Mouse (Mus musculus): ENCODE measurements at regions not wholly inside any gene's neighbourhood (a gene's known extent, or its start where the extent isn't known, plus 50 kb on each side); places are given as distances from the start of the nearest gene placed in this dataset.
A peak's percentile ranks its signal among the peaks of the same experiment; 100 is the strongest.

DNA sequence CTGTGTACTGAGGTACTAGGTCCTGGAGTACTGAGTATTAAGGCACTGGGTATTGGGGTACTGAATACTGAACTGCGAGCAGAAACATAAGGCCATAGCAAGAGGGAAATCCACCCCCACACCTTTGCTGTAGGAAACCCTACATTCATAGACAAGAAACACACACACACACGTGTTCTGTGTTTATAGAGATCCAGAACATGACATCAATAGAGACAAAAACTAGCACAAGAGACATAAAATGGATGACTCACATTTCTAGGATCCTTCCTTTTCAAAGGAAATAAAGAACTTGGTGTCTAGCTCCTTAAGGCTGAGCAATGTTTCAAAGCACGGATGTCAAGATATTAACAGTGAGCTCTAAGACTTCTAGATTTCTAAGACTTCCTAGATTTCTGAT is 49.9 kb upstream of the Nepro start:
- Histone ChIP-seq H3K27me3 (no peaks in the 10 kb centered on the region), H3K27ac (no peak overlapping the region), H3K9ac (no peak overlapping the region), H3K36me3 (no peaks in the 10 kb centered on the region), H3K4me3 (no peak overlapping the region), H3K9me3 (no peaks in the 10 kb centered on the region), H3K4me1 (peaks cover 51% of the 10 kb centered on the region), H3K4me2 (no peak overlapping the region)
- WGBS: 95% methylated on average over 3 of the region's 3 CpGs
- ATAC-seq (ENCODE audit: insufficient number of reproducible peaks, low FRiP score, low TSS enrichment, low read depth): no peak

DNA sequence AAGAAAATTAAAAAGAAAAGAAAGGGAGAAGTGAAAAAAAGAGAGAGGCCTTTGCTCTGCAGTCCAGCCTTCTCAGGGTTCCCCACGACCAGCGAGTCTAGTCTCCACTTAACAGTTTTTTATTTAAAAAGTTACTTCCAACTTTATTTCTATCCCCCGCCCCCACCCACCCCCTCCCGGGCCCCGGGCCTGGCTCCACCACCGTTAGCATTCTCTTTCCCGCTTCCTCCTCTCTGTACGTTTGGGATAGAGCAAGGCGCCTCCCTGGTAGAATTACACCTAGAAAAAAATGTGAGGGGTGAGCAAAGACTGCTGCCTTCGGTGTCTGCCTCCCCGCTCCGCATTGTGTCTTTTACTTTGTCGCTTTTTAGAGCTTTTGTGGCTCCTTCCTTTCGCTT is 51.7 kb upstream of the Nepro start:
- 0 out of 2 replicates have a peak, but pooled peaks have one; percentile 46 for ATAC-seq (ENCODE audit: insufficient number of reproducible peaks, low FRiP score, low TSS enrichment, low read depth)

DNA sequence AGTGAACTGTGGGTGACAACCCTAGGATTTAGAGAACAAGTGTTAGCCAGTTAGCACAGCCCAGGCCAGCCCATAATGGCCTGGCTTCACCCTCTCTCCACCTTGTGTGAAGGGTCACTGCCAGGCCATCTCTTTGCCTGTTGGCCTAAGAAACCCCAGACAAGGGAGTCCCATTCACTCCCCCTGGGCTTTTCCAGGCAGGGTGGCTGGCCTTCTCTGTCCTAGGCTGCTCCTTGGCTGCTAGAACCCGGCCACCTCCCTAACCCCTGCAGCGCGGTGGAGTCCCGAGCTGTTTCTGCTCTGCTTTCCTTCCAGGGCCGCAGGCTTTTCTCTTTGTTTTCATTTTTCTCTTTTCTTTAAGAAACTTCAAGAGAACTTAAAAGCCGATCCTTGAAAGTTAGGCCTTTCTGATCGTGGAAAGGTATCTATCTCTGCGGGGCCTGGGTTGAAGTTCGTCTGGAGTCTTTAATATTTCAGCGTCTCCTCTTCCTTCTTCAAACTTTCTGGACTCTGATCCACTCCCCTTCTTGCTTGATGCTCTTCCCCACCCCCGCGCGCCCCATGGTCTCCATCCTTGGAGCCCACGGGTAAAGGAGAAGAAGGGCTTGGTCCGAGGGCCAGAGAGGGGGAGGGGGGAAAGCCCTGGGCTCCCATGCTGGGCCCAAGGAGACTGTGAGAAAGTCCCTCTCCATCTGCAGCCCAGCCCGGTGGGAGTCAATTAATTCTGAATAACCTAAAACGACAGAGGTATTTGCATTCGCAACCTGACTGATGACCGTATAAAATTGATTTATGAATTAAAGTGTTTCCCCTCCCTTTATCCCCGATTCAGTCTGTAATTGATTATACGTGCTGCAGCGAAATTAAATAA is 52.3 kb upstream of the Nepro start:
- H3K4me3 ChIP-seq: no peak overlapping the region
- H3K27ac ChIP-seq: peak overlapping the region; percentile 86
- H3K4me1 ChIP-seq: peaks cover 57% of the 10 kb centered on the region
- H3K4me2 ChIP-seq: no peak overlapping the region
- H3K9me3 ChIP-seq: no peaks in the 10 kb centered on the region
- H3K9ac ChIP-seq: no peak overlapping the region
- H3K36me3 ChIP-seq: no peaks in the 10 kb centered on the region
- 20% methylated on average over 22 of the region's 22 CpGs for WGBS
- no peak for ATAC-seq (ENCODE audit: insufficient number of reproducible peaks, low FRiP score, low TSS enrichment, low read depth)
- H3K27me3 ChIP-seq: no peaks in the 10 kb centered on the region

More for the DNA sequence above, 51.7 kb upstream of the Nepro start:
- Histone ChIP-seq H3K9me3 (no peaks in the 10 kb centered on the region), H3K9ac (no peak overlapping the region), H3K36me3 (no peaks in the 10 kb centered on the region), H3K27me3 (no peaks in the 10 kb centered on the region), H3K27ac (peak overlapping the region; percentile 86), H3K4me1 (peaks cover 52% of the 10 kb centered on the region), H3K4me3 (no peak overlapping the region), H3K4me2 (no peak overlapping the region)
- 6% methylated on average over 14 of the region's 14 CpGs for WGBS

DNA sequence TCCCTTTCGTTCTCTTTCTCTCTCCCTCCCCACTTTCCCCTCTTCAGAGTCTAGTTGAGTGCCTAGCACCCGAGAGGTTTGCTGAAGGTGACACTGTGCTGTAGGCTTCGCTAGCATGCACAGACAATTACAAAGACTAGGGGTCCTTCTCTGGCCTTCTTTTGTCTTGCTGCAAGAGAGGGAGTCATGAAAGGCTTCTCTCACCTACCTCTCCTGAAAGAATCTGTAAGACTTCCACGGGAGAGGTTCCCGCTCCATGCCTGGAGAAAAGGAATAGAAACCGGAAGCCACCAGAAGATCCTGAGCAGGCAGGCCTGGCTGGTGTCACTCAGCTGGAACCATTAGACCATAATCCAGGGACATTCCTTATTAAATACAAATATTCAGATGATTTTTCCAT is 56.0 kb upstream of the Nepro start:
- Histone ChIP-seq H3K27ac (peak overlapping the region; percentile 88), H3K4me2 (no peak overlapping the region), H3K9ac (no peak overlapping the region), H3K36me3 (no peaks in the 10 kb centered on the region), H3K27me3 (no peaks in the 10 kb centered on the region), H3K9me3 (no peaks in the 10 kb centered on the region), H3K4me3 (no peak overlapping the region), H3K4me1 (peaks cover 69% of the 10 kb centered on the region)
- WGBS: 88% methylated on average over 6 of the region's 6 CpGs
- ATAC-seq (ENCODE audit: insufficient number of reproducible peaks, low FRiP score, low TSS enrichment, low read depth): no peak

DNA sequence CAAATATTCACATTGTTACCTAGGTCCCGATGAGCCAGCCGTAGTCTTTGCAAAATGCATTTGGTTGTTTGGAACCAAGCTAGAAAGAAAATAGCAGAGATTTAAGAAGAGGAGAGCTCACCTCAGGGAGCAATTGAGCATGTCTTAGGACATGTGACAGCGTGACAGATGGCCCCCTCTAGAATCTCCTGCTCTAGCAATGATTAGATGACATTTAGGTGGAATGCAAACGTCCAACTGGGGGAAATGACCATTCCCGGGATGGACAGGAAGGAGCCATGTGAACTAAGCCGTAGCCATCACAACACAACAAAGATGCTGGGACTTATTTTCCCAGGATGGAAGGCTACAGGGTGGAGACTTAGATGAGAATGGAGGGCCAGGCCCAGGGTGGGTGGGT is 57.0 kb upstream of the Nepro start:
- WGBS: 12% methylated on average over 6 of the region's 6 CpGs
- H3K4me2 ChIP-seq: no peak overlapping the region
- H3K9me3 ChIP-seq: no peaks in the 10 kb centered on the region
- peak overlapping the region; percentile 88 for H3K27ac ChIP-seq
- no peaks in the 10 kb centered on the region for H3K36me3 ChIP-seq
- no peak for ATAC-seq (ENCODE audit: insufficient number of reproducible peaks, low FRiP score, low TSS enrichment, low read depth)
- no peak overlapping the region for H3K9ac ChIP-seq
- peaks cover 65% of the 10 kb centered on the region for H3K4me1 ChIP-seq
- H3K4me3 ChIP-seq: no peak overlapping the region
- no peaks in the 10 kb centered on the region for H3K27me3 ChIP-seq

DNA sequence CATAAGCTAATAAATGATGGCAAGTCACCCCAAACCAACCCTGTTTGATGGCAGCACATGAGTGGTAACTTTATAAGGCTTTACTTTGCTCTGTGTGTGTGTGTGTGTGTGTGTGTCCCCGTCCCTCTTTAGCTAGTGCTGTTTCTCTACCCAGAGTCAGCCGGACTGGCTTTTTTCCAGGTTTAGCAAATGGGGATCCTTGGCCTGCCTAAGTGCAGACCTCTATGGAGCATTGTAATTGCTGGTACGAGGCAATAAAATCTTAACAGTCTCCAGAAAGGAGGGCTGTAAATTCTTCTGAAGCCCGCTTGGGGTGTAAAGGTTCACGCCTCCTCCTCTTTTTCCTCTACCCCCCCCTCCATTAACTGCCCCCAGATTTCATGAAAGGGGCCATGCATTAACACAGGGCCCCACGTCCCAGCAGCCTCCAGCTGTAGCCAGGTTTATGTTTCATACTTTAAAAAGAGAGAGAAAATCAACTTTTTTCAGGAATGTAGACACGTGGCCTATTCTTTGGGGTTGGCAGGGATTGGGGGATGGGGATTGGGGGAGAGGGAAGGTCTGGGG is 57.6 kb upstream of the Nepro start:
- no peak overlapping the region for H3K4me2 ChIP-seq
- WGBS: 16% methylated on average over 7 of the region's 7 CpGs
- no peaks in the 10 kb centered on the region for H3K27me3 ChIP-seq
- H3K27ac ChIP-seq: peak overlapping the region; percentile 88
- peaks cover 62% of the 10 kb centered on the region for H3K4me1 ChIP-seq
- no peaks in the 10 kb centered on the region for H3K36me3 ChIP-seq
- ATAC-seq (ENCODE audit: insufficient number of reproducible peaks, low FRiP score, low TSS enrichment, low read depth): peak; percentile 91
- H3K9me3 ChIP-seq: no peaks in the 10 kb centered on the region
- H3K9ac ChIP-seq: no peak overlapping the region
- no peak overlapping the region for H3K4me3 ChIP-seq

DNA sequence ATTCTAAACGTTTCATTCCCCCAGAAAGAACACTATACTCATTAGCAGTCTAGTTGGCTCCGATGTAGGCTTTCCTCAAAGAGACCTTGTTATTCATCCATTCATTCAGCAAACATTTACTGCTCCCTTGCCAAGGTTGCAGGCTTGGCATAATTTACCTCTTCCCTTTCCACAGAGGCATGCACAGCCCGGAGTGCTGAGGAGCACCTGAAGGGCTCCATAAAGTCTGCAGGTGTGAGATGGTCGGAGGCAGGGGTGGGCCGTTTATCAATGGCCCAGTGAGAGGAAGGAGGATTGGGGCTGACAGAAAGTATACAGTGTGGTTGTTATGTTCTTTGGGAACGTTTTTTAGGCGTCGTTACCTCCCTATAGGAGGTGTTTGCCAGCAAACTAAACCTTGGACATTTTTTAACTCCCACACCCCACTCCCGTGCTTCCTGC is 58.6 kb upstream of the Nepro start:
- H3K27ac ChIP-seq: peak overlapping the region; percentile 88
- no peak overlapping the region for H3K4me3 ChIP-seq
- no peaks in the 10 kb centered on the region for H3K36me3 ChIP-seq
- WGBS: 16% methylated on average over 9 of the region's 9 CpGs
- H3K9ac ChIP-seq: no peak overlapping the region
- H3K4me1 ChIP-seq: peaks cover 64% of the 10 kb centered on the region
- H3K27me3 ChIP-seq: no peaks in the 10 kb centered on the region
- H3K4me2 ChIP-seq: no peak overlapping the region
- no peaks in the 10 kb centered on the region for H3K9me3 ChIP-seq
- peak; percentile 66 for ATAC-seq (ENCODE audit: insufficient number of reproducible peaks, low FRiP score, low TSS enrichment, low read depth)

DNA sequence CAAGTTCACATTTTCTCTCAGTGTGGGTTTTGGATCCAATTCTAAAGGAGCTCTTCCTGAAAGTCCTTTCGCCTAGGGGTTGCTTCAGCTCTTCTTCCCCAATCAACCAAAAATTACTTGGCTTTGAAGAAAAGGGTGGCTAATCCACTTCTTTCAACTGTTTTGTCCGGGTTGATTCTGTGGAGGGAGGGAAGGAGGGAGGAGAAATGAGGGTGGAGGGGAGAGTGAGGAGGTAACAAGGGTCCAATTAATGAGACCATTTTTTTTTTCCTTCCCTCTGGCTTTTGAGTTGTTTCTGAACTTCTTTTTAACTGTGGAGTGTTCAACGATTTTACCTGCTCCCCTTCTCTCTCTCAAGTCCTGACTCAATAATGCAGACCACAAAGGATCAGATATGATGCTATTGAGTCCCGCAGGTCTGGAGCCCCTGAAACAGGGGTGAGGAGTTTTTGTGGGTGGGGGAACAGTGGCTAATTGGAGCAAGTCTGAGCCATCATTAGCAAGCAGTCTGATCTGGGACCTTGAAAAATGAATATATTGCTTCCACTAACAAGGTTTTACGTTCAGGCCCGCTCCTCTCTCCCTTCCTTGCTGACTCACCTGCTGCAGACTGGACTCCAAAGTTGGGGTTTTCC is 61.0 kb upstream of the Nepro start:
- no peak overlapping the region for H3K4me3 ChIP-seq
- WGBS: 51% methylated on average over 6 of the region's 6 CpGs
- no peak overlapping the region for H3K9ac ChIP-seq
- no peaks in the 10 kb centered on the region for H3K9me3 ChIP-seq
- H3K27ac ChIP-seq: peak overlapping the region; percentile 13; the same call in 1 of the 2 replicates
- no peak for ATAC-seq (ENCODE audit: insufficient number of reproducible peaks, low FRiP score, low TSS enrichment, low read depth)
- no peaks in the 10 kb centered on the region for H3K27me3 ChIP-seq
- H3K4me2 ChIP-seq: no peak overlapping the region
- H3K4me1 ChIP-seq: peaks cover 54% of the 10 kb centered on the region
- H3K36me3 ChIP-seq: no peaks in the 10 kb centered on the region

DNA sequence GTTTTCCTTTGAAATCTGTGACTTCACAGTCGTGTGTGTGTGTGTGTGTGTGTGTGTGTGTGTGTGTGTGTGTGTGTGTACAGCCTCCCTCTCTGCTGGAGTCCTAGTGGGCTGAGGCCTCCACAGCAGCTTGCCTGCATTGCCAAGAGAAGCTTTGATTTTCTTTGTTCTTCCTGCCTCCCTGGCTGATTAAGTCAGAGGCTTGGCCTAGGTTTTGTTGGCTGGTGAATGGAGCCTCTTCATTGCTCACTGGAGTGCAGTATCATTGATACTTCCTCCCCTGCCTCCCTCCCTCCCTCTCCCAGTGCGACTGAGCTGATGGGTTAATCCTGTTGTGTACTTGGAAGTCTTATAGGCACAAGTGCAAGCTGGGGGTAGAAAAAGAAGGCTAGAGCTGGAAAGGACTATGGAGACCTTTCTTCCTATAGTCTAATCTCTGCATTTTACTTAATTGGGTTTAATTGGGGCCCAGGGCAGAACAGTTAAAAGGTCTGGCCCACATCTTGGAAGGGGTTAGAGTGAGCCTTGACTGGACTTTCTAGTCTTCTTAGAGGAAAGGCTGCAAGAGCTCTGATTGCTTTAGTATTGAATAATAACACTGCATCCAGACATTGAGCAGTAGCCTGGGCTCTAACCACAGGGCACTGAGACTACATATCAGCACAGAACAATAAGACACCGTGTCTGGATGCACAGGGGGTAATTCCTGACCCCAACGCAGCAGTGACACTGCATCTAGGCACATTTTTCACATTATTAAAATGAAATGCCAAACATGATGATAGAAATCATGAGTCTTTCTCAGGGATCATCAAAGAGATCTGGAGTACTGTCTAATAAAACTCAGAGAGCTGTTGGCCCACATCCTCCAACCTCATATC is 62.9 kb upstream of the Nepro start:
- Histone ChIP-seq H3K4me3 (no peak overlapping the region), H3K4me1 (peaks cover 40% of the 10 kb centered on the region), H3K4me2 (no peak overlapping the region), H3K27me3 (no peaks in the 10 kb centered on the region), H3K27ac (peak overlapping the region; percentile 43; the same call in 1 of the 2 replicates), H3K36me3 (no peaks in the 10 kb centered on the region), H3K9me3 (no peaks in the 10 kb centered on the region), H3K9ac (no peak overlapping the region)
- WGBS: 43% methylated on average over 4 of the region's 4 CpGs
- no peak for ATAC-seq (ENCODE audit: insufficient number of reproducible peaks, low FRiP score, low TSS enrichment, low read depth)

DNA sequence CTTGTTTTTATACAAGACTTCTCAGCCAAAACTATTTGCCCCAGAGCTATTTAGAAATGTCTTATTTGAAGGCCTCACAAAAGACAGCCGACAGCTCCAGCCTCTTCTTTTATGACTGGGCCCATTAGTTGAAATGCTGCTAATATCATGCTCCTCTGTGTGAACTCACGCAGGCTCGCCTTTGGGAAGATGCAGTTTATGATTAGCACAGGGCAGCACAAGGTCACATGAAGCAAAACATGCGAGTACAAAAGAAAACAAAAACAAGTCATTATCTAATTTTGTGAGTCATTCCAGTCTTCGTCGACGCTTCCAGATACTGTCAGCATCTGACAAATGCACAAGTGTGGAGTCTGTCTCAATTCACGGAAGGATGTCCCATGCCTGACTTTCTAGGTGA is 65.8 kb upstream of the Nepro start:
- no peak for ATAC-seq (ENCODE audit: insufficient number of reproducible peaks, low FRiP score, low TSS enrichment, low read depth)
- Histone ChIP-seq H3K9me3 (no peaks in the 10 kb centered on the region), H3K4me3 (no peak overlapping the region), H3K27ac (no peak overlapping the region), H3K4me2 (no peak overlapping the region), H3K36me3 (no peaks in the 10 kb centered on the region), H3K4me1 (peaks cover 22% of the 10 kb centered on the region), H3K9ac (no peak overlapping the region), H3K27me3 (no peaks in the 10 kb centered on the region)
- 53% methylated on average over 8 of the region's 8 CpGs for WGBS

DNA sequence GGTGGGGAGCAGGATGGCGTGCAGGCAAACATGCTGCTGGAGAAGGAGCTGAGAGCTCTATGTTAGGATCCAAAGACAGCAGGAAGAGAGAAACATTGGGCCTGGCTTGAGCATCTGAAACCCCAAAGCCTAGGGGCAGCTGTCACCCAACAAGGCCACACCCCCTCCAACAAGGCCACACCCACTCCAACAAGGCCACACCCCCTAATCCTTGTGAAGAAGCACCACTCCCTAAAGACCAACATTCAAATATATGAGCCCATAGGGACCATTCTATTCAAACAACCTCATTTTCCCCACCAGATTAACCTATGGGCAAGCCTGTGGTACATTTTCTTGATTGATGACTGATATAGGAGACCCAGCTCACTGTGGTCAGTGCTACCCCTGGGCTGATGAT is 67.9 kb upstream of the Nepro start:
- Histone ChIP-seq H3K4me3 (no peak overlapping the region), H3K27me3 (no peaks in the 10 kb centered on the region), H3K9ac (no peak overlapping the region), H3K4me2 (no peak overlapping the region), H3K9me3 (no peaks in the 10 kb centered on the region), H3K27ac (no peak overlapping the region), H3K4me1 (peaks cover 8% of the 10 kb centered on the region; the same call in 1 of the 2 replicates), H3K36me3 (no peaks in the 10 kb centered on the region)
- ATAC-seq (ENCODE audit: insufficient number of reproducible peaks, low FRiP score, low TSS enrichment, low read depth): no peak
- 95% methylated on average over 1 of the region's 1 CpGs for WGBS

All from limb, embryonic 15.5 days (tissue).